Mouse (Mus musculus): Measurements from ENCODE around the gene Kndc1. TPM values are rescaled to one million over a fixed set of nuclear protein-coding genes. Genes with fewer than 3 reads are reported as not detected.
A peak's percentile ranks its signal among the peaks of the same experiment; 100 is the strongest.

Kndc1 gene
- polyA plus RNA-seq, 1 experiment from 2014 or later, result 7.2 TPM

DNA sequence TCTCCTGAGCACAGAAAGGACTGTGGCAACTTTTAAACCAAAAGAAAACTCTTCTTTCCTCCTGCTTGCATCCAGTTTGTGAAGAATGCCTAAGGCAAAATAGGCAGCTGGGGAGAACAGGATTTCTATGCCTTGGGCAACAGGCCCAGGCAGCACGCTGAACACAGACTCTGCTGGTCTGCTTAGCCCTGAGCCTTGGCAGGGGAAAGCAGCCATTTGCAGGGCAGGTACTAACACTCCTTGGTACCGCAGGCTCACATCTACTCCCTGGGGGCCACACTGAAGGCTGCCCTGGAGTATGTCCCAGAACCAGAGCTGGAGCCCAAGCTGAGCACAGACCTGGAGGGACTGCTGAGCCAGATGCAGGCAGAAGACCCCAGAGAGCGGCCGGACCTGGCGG, 13.7 kb downstream of the Kndc1 start:
- Histone ChIP-seq H3K4me2 (replicated peaks) (no peak overlapping the region), H3K27me3 (peaks cover 30% of the 10 kb centered on the region), H3K27ac (peak overlapping the region; percentile 72), H3K4me3 (replicated peaks) (no peak overlapping the region), H3K9me3 (no peaks in the 10 kb centered on the region), H3K4me1 (replicated peaks) (peaks cover 39% of the 10 kb centered on the region), H3K9ac (replicated peaks) (no peak overlapping the region), H3K36me3 (no peaks in the 10 kb centered on the region)
- whole genome bisulfite sequencing, result 60% methylated on average over 5 of the region's 5 CpGs
- peak; percentile 19; the same call in 1 of the 2 replicates for ATAC-seq

- Histone ChIP-seq H3K27ac (0 out of 2 replicates have a peak overlapping the region, but pooled peaks have one; percentile 35), H3K9ac (replicated peaks) (0 out of 2 replicates have a peak overlapping the region, but pooled peaks have one; percentile 14)
- peak; percentile 59 for ATAC-seq
Observed at GRCm38 (mm10) chr7:139909469-139909868, 15.0 kb downstream of the Kndc1 start.

DNA sequence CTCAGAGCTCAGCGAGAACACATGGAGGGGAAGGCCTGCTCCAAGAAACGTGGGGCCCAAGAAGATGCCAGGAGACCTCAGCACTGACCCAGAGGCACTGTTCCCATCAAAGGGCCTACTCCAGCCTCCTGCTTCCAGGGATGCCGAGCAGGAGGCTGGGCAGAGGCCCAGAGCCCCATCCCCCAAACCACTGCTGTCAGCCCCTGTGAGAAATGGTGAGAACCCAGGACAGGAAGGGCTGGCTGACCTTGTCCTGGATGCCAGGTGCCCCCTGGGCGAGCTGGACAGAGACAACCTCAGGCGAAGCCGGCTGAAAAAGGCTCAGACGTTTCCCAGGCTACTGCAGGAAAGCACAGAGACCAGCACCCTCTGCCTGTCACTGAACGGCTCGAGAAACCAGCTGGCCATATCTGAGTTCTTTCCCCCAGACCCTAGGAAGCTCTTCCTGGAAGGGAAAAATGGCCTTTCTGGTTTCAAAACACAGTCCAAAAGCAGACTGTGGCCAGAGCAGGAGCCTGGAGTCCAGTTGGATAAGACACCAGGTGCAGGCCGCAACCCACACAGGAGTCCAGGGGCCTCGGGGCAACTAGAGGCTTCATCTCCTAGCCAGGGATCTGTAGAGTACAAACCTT, 15.8 kb downstream of the Kndc1 start:
- no peak overlapping the region for H3K9ac ChIP-seq (replicated peaks)

More at GRCm38 (mm10) chr7:139909469-139909868, 15.0 kb downstream of the Kndc1 start:
- WGBS, result 37% methylated on average over 6 of the region's 6 CpGs
- H3K4me3 ChIP-seq (replicated peaks), result no peak overlapping the region
- no peaks in the 10 kb centered on the region for H3K36me3 ChIP-seq
- H3K9me3 ChIP-seq, result no peaks in the 10 kb centered on the region
- peaks cover 44% of the 10 kb centered on the region for H3K4me1 ChIP-seq (replicated peaks)
- peaks cover 43% of the 10 kb centered on the region for H3K27me3 ChIP-seq
- H3K4me2 ChIP-seq (replicated peaks), result no peak overlapping the region

DNA sequence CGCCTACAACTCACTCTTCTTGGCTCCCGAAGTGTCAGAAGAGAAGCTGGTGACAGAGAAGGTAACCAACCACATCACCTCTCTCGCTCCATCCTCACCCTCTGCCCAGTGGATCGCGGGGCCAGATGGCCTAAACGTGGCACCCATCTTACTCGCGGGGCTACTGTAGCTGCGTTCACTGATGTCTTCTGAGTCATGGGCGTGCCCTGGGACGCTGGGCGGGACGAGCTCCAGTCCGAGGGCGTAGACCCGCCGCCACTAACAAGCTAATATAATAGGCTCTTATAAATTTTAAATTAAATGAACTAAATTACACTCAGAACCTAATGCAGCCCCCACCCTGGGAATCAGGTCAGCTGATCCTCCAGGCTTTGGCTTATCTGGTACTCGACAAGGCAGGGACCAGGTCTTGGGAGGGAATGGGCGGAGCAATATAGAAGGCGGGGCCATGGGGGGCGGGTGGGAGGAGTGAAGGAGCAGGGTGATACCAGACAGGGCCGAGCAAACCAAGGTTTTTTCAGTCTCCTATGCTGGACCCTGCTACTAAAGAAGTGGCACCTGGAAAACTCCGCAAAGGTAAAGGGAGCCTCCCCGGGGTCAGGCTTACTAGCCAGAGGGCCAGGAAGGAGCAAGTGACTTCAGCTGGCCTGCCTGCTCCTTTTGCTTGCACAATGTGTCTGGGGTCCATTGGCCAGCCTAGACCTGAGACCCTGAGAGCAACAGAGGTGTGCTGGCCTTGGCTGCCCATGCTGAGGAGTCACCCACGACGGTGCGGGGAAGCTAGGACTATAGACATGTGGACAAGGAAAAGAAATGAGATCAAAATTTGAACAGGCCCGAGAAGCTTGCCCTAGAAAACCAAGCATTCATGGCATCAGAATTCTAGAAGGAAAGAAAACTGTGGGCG, 19.9 kb downstream of the Kndc1 start:
- peak; percentile 64 for ATAC-seq
- 9% methylated on average over 29 of the region's 29 CpGs for WGBS
- H3K27me3 ChIP-seq, result peaks cover 76% of the 10 kb centered on the region

More for the DNA sequence above, 15.8 kb downstream of the Kndc1 start:
- Histone ChIP-seq H3K36me3 (no peaks in the 10 kb centered on the region), H3K9me3 (no peaks in the 10 kb centered on the region), H3K4me3 (replicated peaks) (no peak overlapping the region), H3K27me3 (peaks cover 51% of the 10 kb centered on the region), H3K27ac (no peak overlapping the region), H3K4me2 (replicated peaks) (no peak overlapping the region), H3K4me1 (replicated peaks) (peaks cover 39% of the 10 kb centered on the region)
- no peak for ATAC-seq
- WGBS, result 66% methylated on average over 11 of the region's 11 CpGs

GRCm38 (mm10) chr7:139915646-139916257, 21.3 kb downstream of the Kndc1 start:
- H3K4me2 ChIP-seq (replicated peaks), result peak overlapping the region; percentile 18; the same call in 1 of the 2 replicates
- H3K27ac ChIP-seq, result no peak overlapping the region
- 8% methylated on average over 14 of the region's 14 CpGs for WGBS
- H3K9me3 ChIP-seq, result no peaks in the 10 kb centered on the region
- no peaks in the 10 kb centered on the region for H3K36me3 ChIP-seq
- ATAC-seq, result no peak
- H3K9ac ChIP-seq (replicated peaks), result 0 out of 2 replicates have a peak overlapping the region, but pooled peaks have one; percentile 14
- no peak overlapping the region for H3K4me3 ChIP-seq (replicated peaks)
- peaks cover 74% of the 10 kb centered on the region for H3K27me3 ChIP-seq
- peaks cover 9% of the 10 kb centered on the region for H3K4me1 ChIP-seq (replicated peaks)

More for the DNA sequence above, 19.9 kb downstream of the Kndc1 start:
- H3K4me1 ChIP-seq (replicated peaks), result peaks cover 18% of the 10 kb centered on the region
- peak overlapping the region; percentile 27 for H3K4me3 ChIP-seq (replicated peaks)
- H3K9me3 ChIP-seq, result no peaks in the 10 kb centered on the region
- no peak overlapping the region for H3K9ac ChIP-seq (replicated peaks)
- no peaks in the 10 kb centered on the region for H3K36me3 ChIP-seq
- no peak overlapping the region for H3K27ac ChIP-seq
- peak overlapping the region; percentile 49 for H3K4me2 ChIP-seq (replicated peaks)

DNA sequence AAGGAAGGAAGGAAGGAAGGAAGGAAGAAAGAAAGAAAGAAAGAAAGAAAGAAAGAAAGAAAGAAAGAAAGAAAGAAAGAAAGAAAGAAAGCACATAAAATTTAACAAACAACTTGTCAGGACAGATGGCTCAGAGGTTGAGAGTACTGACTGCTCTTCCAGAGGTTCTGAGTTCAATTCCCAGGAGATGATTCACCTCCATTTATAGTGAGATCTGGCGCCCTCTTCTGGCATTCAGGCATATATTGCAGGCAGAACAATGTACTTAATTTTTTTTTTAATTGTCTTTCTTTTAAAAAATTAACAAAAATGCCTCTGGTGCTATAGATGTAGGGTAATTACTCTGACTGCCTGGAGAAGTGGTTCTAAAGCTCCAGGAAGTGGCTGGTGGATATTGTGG, 21.8 kb downstream of the Kndc1 start:
- ATAC-seq, result no peak
- Histone ChIP-seq H3K9ac (replicated peaks) (no peak overlapping the region), H3K9me3 (no peaks in the 10 kb centered on the region), H3K27ac (no peak overlapping the region), H3K27me3 (peaks cover 70% of the 10 kb centered on the region), H3K4me1 (replicated peaks) (peaks cover 9% of the 10 kb centered on the region), H3K4me3 (replicated peaks) (no peak overlapping the region), H3K4me2 (replicated peaks) (no peak overlapping the region), H3K36me3 (no peaks in the 10 kb centered on the region)
- 0% methylated on average over 1 of the region's 1 CpGs for WGBS

GRCm38 (mm10) chr7:139918262-139918661, 23.8 kb downstream of the Kndc1 start:
- H3K27ac ChIP-seq, result no peak overlapping the region
- no peaks in the 10 kb centered on the region for H3K36me3 ChIP-seq
- ATAC-seq, result no peak
- peaks cover 57% of the 10 kb centered on the region for H3K27me3 ChIP-seq
- WGBS, result 85% methylated on average over 4 of the region's 4 CpGs
- H3K9ac ChIP-seq (replicated peaks), result no peak overlapping the region
- H3K9me3 ChIP-seq, result no peaks in the 10 kb centered on the region
- no peak overlapping the region for H3K4me2 ChIP-seq (replicated peaks)
- peaks cover 9% of the 10 kb centered on the region for H3K4me1 ChIP-seq (replicated peaks)
- H3K4me3 ChIP-seq (replicated peaks), result no peak overlapping the region

- Histone ChIP-seq H3K4me1 (replicated peaks) (no peaks in the 10 kb centered on the region), H3K27me3 (peaks cover 21% of the 10 kb centered on the region), H3K4me2 (replicated peaks) (no peak overlapping the region), H3K36me3 (peaks cover 12% of the 10 kb centered on the region; the same call in 1 of the 2 replicates), H3K9me3 (no peaks in the 10 kb centered on the region), H3K9ac (replicated peaks) (no peak overlapping the region), H3K4me3 (replicated peaks) (no peak overlapping the region), H3K27ac (no peak overlapping the region)
- peak; percentile 82 for ATAC-seq
- 15% methylated on average over 11 of the region's 11 CpGs for WGBS
Observed at GRCm38 (mm10) chr7:139930732-139931131, 36.2 kb downstream of the Kndc1 start.

GRCm38 (mm10) chr7:139936705-139937104, 42.2 kb downstream of the Kndc1 start:
- WGBS, result 88% methylated on average over 10 of the region's 10 CpGs
- ATAC-seq, result no peak
- Histone ChIP-seq H3K9me3 (no peaks in the 10 kb centered on the region), H3K27me3 (peaks cover 46% of the 10 kb centered on the region), H3K36me3 (peaks cover 10% of the 10 kb centered on the region; the same call in 1 of the 2 replicates), H3K27ac (no peak overlapping the region), H3K4me2 (replicated peaks) (no peak overlapping the region), H3K9ac (replicated peaks) (no peak overlapping the region), H3K4me1 (replicated peaks) (no peaks in the 10 kb centered on the region), H3K4me3 (replicated peaks) (no peak overlapping the region)

GRCm38 (mm10) chr7:139937138-139937537, 42.6 kb downstream of the Kndc1 start:
- WGBS, result 90% methylated on average over 3 of the region's 3 CpGs
- Histone ChIP-seq H3K27me3 (peaks cover 47% of the 10 kb centered on the region), H3K9me3 (no peaks in the 10 kb centered on the region), H3K9ac (replicated peaks) (no peak overlapping the region), H3K4me2 (replicated peaks) (no peak overlapping the region), H3K36me3 (peaks cover 6% of the 10 kb centered on the region; the same call in 1 of the 2 replicates), H3K4me1 (replicated peaks) (no peaks in the 10 kb centered on the region), H3K4me3 (replicated peaks) (no peak overlapping the region), H3K27ac (no peak overlapping the region)
- no peak for ATAC-seq

- H3K4me1 ChIP-seq (replicated peaks), result no peaks in the 10 kb centered on the region
- no peaks in the 10 kb centered on the region for H3K9me3 ChIP-seq
- H3K36me3 ChIP-seq, result peaks cover 6% of the 10 kb centered on the region; the same call in 1 of the 2 replicates
- no peak overlapping the region for H3K4me2 ChIP-seq (replicated peaks)
- ATAC-seq, result no peak
- WGBS, result 74% methylated on average over 5 of the region's 5 CpGs
- H3K27me3 ChIP-seq, result peaks cover 51% of the 10 kb centered on the region
- no peak overlapping the region for H3K4me3 ChIP-seq (replicated peaks)
- H3K27ac ChIP-seq, result no peak overlapping the region
- H3K9ac ChIP-seq (replicated peaks), result no peak overlapping the region
Observed at GRCm38 (mm10) chr7:139937810-139938209, 43.3 kb downstream of the Kndc1 start.
